Mouse (Mus musculus) spleen, adult 2 months (tissue): ENCODE data around the gene Lurap1l.

ENCODE experiments used
- CTCF ChIP-seq: fragments of 200-500 bp; IDR thresholded peaks from 2 replicates; pipeline ENCODE4 v1.5.1; 2011; ENCODE audit warnings: mild to moderate bottlenecking, inconsistent platforms; ENCODE audit not compliant: insufficient read depth, insufficient read length, insufficient replicate concordance; ENCODE audit errors: extremely low read depth
- POLR2A ChIP-seq: fragments of 200-500 bp; IDR thresholded peaks from 2 replicates; pipeline ENCODE4 v1.6.1; 2011; ENCODE audit warnings: low read depth, low read length, inconsistent platforms

GRCm38 (mm10) chr4:80917812-80918211 is 7.4 kb downstream of the Lurap1l start:
- TF ChIP-seq CTCF (no peak), POLR2A (no peak)
